ENCODE assay signal across 8 mouse cellular contexts in the genomic region with DNA sequence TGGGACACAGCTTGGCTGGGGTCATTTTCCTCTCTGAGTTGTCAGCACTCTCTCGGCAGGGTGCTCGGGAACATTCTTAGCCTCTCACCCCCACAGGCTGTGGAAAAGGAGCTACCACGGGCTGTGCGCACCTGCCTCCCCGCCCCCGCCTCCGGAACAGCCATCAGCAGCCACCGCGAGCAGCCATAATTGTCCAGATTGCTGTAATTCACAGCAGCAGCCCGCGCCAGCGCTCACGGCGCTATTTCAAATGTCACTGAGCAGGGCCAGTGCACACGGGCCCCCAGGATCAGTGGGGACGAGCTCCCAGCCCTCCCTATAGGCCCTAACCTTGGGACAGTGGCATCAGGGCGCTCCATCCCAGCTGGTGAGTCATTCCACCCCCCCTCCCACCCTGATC. TPM values are rescaled to one million over a fixed set of nuclear protein-coding genes. Genes with fewer than 3 reads are reported as not detected.
A peak's percentile ranks its signal among the peaks of the same experiment; 100 is the strongest.
DNase-seq lines count a peak whose midpoint lies in the region; ATAC-seq lines count a peak whose summit lies in the region.

No protein-coding gene starts in this region.

- H3K4me1 ChIP-seq in kidney, embryonic 14.5 days (ENCODE audit: control insufficient read depth, insufficient read depth, low read length), result peaks cover 60% of the 10 kb centered on the region
- H3K4me1 ChIP-seq in forebrain, embryonic 12.5 days, result peaks cover 35% of the 10 kb centered on the region
- peaks cover 42% of the 10 kb centered on the region for H3K4me1 ChIP-seq in kidney, embryonic 16.5 days (ENCODE audit: insufficient read depth, low read length)

- ATAC-seq in kidney, embryonic 14.5 days (ENCODE audit: low FRiP score, low TSS enrichment), result no peak; the same call in 1 of the 2 replicates
- ATAC-seq in forebrain, embryonic 12.5 days (ENCODE audit: low FRiP score), result peak; percentile 45
- ATAC-seq in kidney, embryonic 16.5 days (ENCODE audit: low FRiP score, low TSS enrichment), result no peak

- DNase-seq in kidney, adult 18-20 months, result no peak
- peak; percentile 46 to 55 for DNase-seq in layer of hippocampus, postnatal 36 days
- DNase-seq in right cerebral cortex, adult 18-20 months, result peak; percentile 79
- no peak for DNase-seq in urinary bladder, postnatal 36 days (ENCODE audit: low spot score in 2 of 2)
- DNase-seq in heart, postnatal 4 days, result no peak

- H3K27me3 ChIP-seq in kidney, embryonic 14.5 days (ENCODE audit: control insufficient read depth, insufficient read depth, low read length), result no peaks in the 10 kb centered on the region
- H3K27me3 ChIP-seq in forebrain, embryonic 12.5 days, result peaks cover 10% of the 10 kb centered on the region
- H3K27me3 ChIP-seq in kidney, embryonic 16.5 days (ENCODE audit: insufficient read depth, low read length), result no peaks in the 10 kb centered on the region

- WGBS in kidney, embryonic 14.5 days, result 16% methylated on average over 17 of the region's 17 CpGs
- 48% methylated on average over 17 of the region's 17 CpGs for WGBS in forebrain, embryonic 12.5 days
- WGBS in kidney, embryonic 16.5 days, result 25% methylated on average over 17 of the region's 17 CpGs

- peaks cover 45% of the 10 kb centered on the region for H3K36me3 ChIP-seq in kidney, embryonic 14.5 days (ENCODE audit: control insufficient read depth, insufficient read depth, low read length)
- peaks cover 50% of the 10 kb centered on the region for H3K36me3 ChIP-seq in forebrain, embryonic 12.5 days (replicated peaks)
- peaks cover 35% of the 10 kb centered on the region for H3K36me3 ChIP-seq in kidney, embryonic 16.5 days (ENCODE audit: insufficient read depth, low read length)

- peak overlapping the region; percentile 19; the same call in 1 of the 2 replicates for H3K27ac ChIP-seq in kidney, embryonic 14.5 days (ENCODE audit: low read depth, low read length)
- H3K27ac ChIP-seq in forebrain, embryonic 12.5 days, result peak overlapping the region; percentile 75
- H3K27ac ChIP-seq in kidney, embryonic 16.5 days (ENCODE audit: low read length), result no peak overlapping the region

- no peak overlapping the region for H3K4me2 ChIP-seq in kidney, embryonic 14.5 days (replicated peaks; ENCODE audit: low read depth, low read length)
- H3K4me2 ChIP-seq in forebrain, embryonic 12.5 days, result no peak overlapping the region
- no peak overlapping the region for H3K4me2 ChIP-seq in kidney, embryonic 16.5 days (replicated peaks; ENCODE audit: low read depth, low read length)

- H3K4me3 ChIP-seq in kidney, embryonic 14.5 days (ENCODE audit: low read length), result no peak overlapping the region
- H3K4me3 ChIP-seq in forebrain, embryonic 12.5 days (replicated peaks), result no peak overlapping the region
- H3K4me3 ChIP-seq in kidney, embryonic 16.5 days (ENCODE audit: low read length), result no peak overlapping the region

- no peak overlapping the region for H3K9ac ChIP-seq in kidney, embryonic 14.5 days (ENCODE audit: low read depth, low read length)
- no peak overlapping the region for H3K9ac ChIP-seq in forebrain, embryonic 12.5 days
- no peak overlapping the region for H3K9ac ChIP-seq in kidney, embryonic 16.5 days (replicated peaks; ENCODE audit: low read length)

- H3K9me3 ChIP-seq in kidney, embryonic 14.5 days (ENCODE audit: control insufficient read depth, low read length), result no peaks in the 10 kb centered on the region
- H3K9me3 ChIP-seq in forebrain, embryonic 12.5 days, result no peaks in the 10 kb centered on the region
- no peaks in the 10 kb centered on the region for H3K9me3 ChIP-seq in kidney, embryonic 16.5 days (ENCODE audit: low read length)

RNA-seq across cellular contexts. Expression of gene Rflna, which starts 60.0 kb away (rescaled TPM):
- 3.8 and 4.8 TPM in 2 replicates for polyA plus RNA-seq in kidney, embryonic 14.5 days (2014; fragmentation: Nextera tagmentation; extraction: Ambion mirVana)
- polyA plus RNA-seq in forebrain, embryonic 12.5 days (2016; fragmentation: Nextera tagmentation; extraction: Ambion mirVana), result 5.8 and 6.7 TPM in 2 replicates
- total RNA-seq in layer of hippocampus, postnatal 36 days (2021), result under 1 TPM; 0.27 to 0.38 TPM
- 4.5 and 6.8 TPM in 2 replicates for polyA plus RNA-seq in kidney, embryonic 16.5 days (2015; fragmentation: Nextera tagmentation; extraction: Ambion mirVana)
- total RNA-seq in heart, postnatal 4 days (2021), result 1 to 10 TPM; 1.2 to 1.3 TPM

Comparison
In these comparisons a context has a peak if more than half of its experiments do, and no peak if none do; other contexts are left out.
1. DNase-seq: peak in layer of hippocampus, postnatal 36 days (2 of 2) and right cerebral cortex, adult 18-20 months (single experiment); none in kidney, adult 18-20 months (single experiment), urinary bladder, postnatal 36 days (0 of 2) and heart, postnatal 4 days (single experiment).